ENCODE assay signal across 8 mouse cellular contexts in the genomic region with DNA sequence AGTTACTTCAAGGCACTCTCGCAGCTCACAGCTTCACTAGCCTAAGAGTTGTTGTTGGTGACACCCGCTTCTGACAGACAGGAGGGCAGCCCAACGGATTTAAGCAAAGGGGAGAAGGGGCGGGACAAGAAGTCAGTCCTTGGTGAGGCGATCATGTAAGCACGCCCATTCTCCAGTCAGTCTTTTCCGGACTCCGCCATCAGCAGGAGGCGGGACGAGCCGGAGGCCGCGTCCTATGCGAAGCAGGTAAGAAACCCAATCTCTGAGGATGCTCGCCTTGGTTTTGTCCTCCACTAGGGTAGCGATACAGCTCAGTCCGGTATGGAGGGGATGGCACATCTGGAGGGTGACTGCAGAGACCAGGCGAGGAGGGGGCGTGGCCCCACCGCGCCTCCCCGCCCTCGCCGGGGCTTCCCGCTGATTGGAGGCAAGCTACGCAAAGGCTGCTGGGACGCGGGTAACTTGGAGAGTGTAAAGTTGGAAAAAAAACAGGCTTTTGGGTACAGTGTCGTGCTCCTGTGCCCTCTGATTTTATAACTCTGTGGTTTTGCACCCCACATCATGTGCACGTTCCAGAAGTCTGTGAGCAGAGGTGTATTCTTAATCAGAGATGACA. TPM values are rescaled to one million over a fixed set of nuclear protein-coding genes. Genes with fewer than 3 reads are reported as not detected.
DNase-seq lines count a peak whose midpoint lies in the region; ATAC-seq and TF ChIP-seq lines count a peak whose summit lies in the region.

Gene Btd (plus strand): TSS at position 139 of the 616 bp plus-strand sequence.
Gene Hacl1 (minus strand): TSS at position 397 of the 616 bp plus-strand sequence.

- peak within 1 kb of the TSS; percentile 66 for H3K9ac ChIP-seq in hindbrain, embryonic 12.5 days

- peaks cover 11% of the 10 kb centered on the region for H3K4me1 ChIP-seq in hindbrain, embryonic 12.5 days

- no peak for DNase-seq in Patski (ENCODE audit: low read depth, low spot score)
- peak; percentile 86 to 89 for DNase-seq in cerebellum, postnatal 10 days
- DNase-seq in frontal cortex, postnatal 10 days (ENCODE audit: low spot score in 2 of 2): peak; percentile 79 to 83
- peak; percentile 87 to 88 for DNase-seq in layer of hippocampus, postnatal 36 days
- DNase-seq in lung, postnatal 36 days: peak; percentile 96
- DNase-seq in retina, postnatal 1 day: peak; percentile 95
- DNase-seq in urinary bladder, adult 18-20 months (ENCODE audit: low spot score in 2 of 2): peak; percentile 83 to 88

- H3K36me3 ChIP-seq in hindbrain, embryonic 12.5 days: no peaks in the 10 kb centered on the region

- POLR2A ChIA-PET in Patski (lab: Charles Lee): interaction anchor here (0.9 to 1.4 kb wide), 2 partner anchors 18 to 216 kb away, joined by 3 read pairs; no protein-coding TSS in a partner anchor

- H3K4me3 ChIP-seq in hindbrain, embryonic 12.5 days: peak within 1 kb of the TSS; percentile 62

- H3K9me3 ChIP-seq in hindbrain, embryonic 12.5 days (replicated peaks): no peaks in the 10 kb centered on the region

- peak within 1 kb of the TSS; percentile 82 for H3K27ac ChIP-seq in hindbrain, embryonic 12.5 days

- no peak for TF ChIP-seq CTCF in Patski (IDR thresholded peaks at IDR 0.05)

- 1% methylated on average over 30 of the region's 30 CpGs for WGBS in hindbrain, embryonic 12.5 days

- ATAC-seq in Patski: peak; percentile 96
- peak; percentile 98 for ATAC-seq in hindbrain, embryonic 12.5 days (ENCODE audit: low FRiP score)

- H3K4me2 ChIP-seq in hindbrain, embryonic 12.5 days (replicated peaks): peak within 1 kb of the TSS; percentile 96

- CTCF ChIA-PET in Patski (lab: Charles Lee): interaction anchor here (1.0 kb wide), 1 partner anchor 145 kb away, joined by 4 read pairs; no protein-coding TSS in a partner anchor

- no peaks in the 10 kb centered on the region for H3K27me3 ChIP-seq in Patski
- H3K27me3 ChIP-seq in hindbrain, embryonic 12.5 days: no peaks in the 10 kb centered on the region

- in situ Hi-C loops in Patski (cut with MboI; ENCODE audit: low pct_unique_long_range_greater_than_20kb): no loop called here

RNA-seq across cellular contexts. Expression of gene Btd, which starts in this region (rescaled TPM):
- polyA plus RNA-seq in Patski (2021): 42.7 TPM
- 20.2 and 20.8 TPM in 2 replicates for polyA plus RNA-seq in hindbrain, embryonic 12.5 days (2016; fragmentation: Nextera tagmentation; extraction: Ambion mirVana)
- 10 to 100 TPM in 1 of 2 experiments, 1 to 10 TPM in 1; 9.5 to 10.9 TPM for total RNA-seq in layer of hippocampus, postnatal 36 days (2021)

RNA-seq across cellular contexts. Expression of gene Hacl1, which starts in this region (rescaled TPM):
- polyA plus RNA-seq in Patski (2021): 27.5 TPM
- 6.9 and 11.5 TPM in 2 replicates for polyA plus RNA-seq in hindbrain, embryonic 12.5 days (2016; fragmentation: Nextera tagmentation; extraction: Ambion mirVana)
- 1 to 10 TPM; 6.6 to 9.8 TPM for total RNA-seq in layer of hippocampus, postnatal 36 days (2021)
